In genomic region chr6:46031821-46032594, GRCm38 (mm10) we compare ENCODE assay signal across 23 mouse cellular contexts.
DNase-seq lines count a peak whose midpoint lies in the region; ATAC-seq and TF ChIP-seq lines count a peak whose summit lies in the region.
"Had no signal": no experiment of that assay in that cellular context is flagged by ENCODE, and none has a peak within 500 bp of the region (broad histone marks: within the 10 kb centered on the region; RNA-seq: fewer than 3 reads in every experiment).

No protein-coding gene starts in this region.

- no peak overlapping the region for H3K4me3 ChIP-seq in heart, embryonic 15.5 days
- no peak overlapping the region for H3K4me3 ChIP-seq in heart, adult 2 months
- no peak overlapping the region for H3K4me3 ChIP-seq in lung, embryonic 15.5 days
- no peak overlapping the region for H3K4me3 ChIP-seq in midbrain, embryonic 14.5 days (replicated peaks; ENCODE audit: low read depth, low read length)
- H3K4me3 ChIP-seq in midbrain, embryonic 16.5 days (ENCODE audit: low read depth, low read length), result no peak overlapping the region
- H3K4me3 ChIP-seq: embryonic facial prominence, embryonic 12.5 days; embryonic facial prominence, embryonic 15.5 days; heart, embryonic 12.5 days; hindbrain, embryonic 12.5 days; hindbrain, embryonic 15.5 days had no signal

- no peak for TF ChIP-seq POLR2A in heart, adult 2 months (IDR thresholded peaks at IDR 0.05; ENCODE audit: insufficient read depth, low read depth, low read length)

- no peaks in the 10 kb centered on the region for H3K79me2 ChIP-seq in heart, adult 2 months (replicated peaks; ENCODE audit: control insufficient read depth, insufficient read depth, low read length)

- 0 out of 2 replicates have a peak, but pooled peaks have one; percentile 22 for ATAC-seq in heart, embryonic 15.5 days (replicated peaks; ENCODE audit: insufficient number of reproducible peaks, insufficient read depth, low FRiP score, low read depth)
- peak; percentile 59; the same call in 1 of the 2 replicates for ATAC-seq in lung, embryonic 15.5 days (ENCODE audit: borderline replicate concordance, extremely low read depth, low FRiP score, low TSS enrichment)
- ATAC-seq in midbrain, embryonic 14.5 days (ENCODE audit: low FRiP score, low TSS enrichment), result no peak
- no peak for ATAC-seq in midbrain, embryonic 16.5 days
- ATAC-seq: Patski had no signal

- TF ChIP-seq EP300 in heart, adult 2 months (IDR thresholded peaks at IDR 0.05; ENCODE audit: insufficient read depth, low read depth, low read length), result no peak

- H3K36me3 ChIP-seq in heart, embryonic 15.5 days, result no peaks in the 10 kb centered on the region
- no peaks in the 10 kb centered on the region for H3K36me3 ChIP-seq in heart, adult 2 months (ENCODE audit: control insufficient read depth, insufficient read depth, low read length)
- H3K36me3 ChIP-seq in lung, embryonic 15.5 days, result no peaks in the 10 kb centered on the region
- no peaks in the 10 kb centered on the region for H3K36me3 ChIP-seq in midbrain, embryonic 14.5 days (ENCODE audit: control insufficient read depth, insufficient read depth, low read length)
- no peaks in the 10 kb centered on the region for H3K36me3 ChIP-seq in midbrain, embryonic 16.5 days (ENCODE audit: control insufficient read depth, insufficient read depth, low read length)
- H3K36me3 ChIP-seq: embryonic facial prominence, embryonic 12.5 days; embryonic facial prominence, embryonic 15.5 days; G1E; heart, embryonic 12.5 days; hindbrain, embryonic 12.5 days; hindbrain, embryonic 15.5 days had no signal

- WGBS in heart, embryonic 15.5 days, result 43% methylated on average over 2 of the region's 2 CpGs
- WGBS in heart, adult 2 months, result 54% methylated on average over 2 of the region's 2 CpGs
- 39% methylated on average over 2 of the region's 2 CpGs for WGBS in lung, embryonic 15.5 days
- 88% methylated on average over 2 of the region's 2 CpGs for WGBS in midbrain, embryonic 14.5 days
- WGBS in midbrain, embryonic 16.5 days, result 82% methylated on average over 2 of the region's 2 CpGs

- no peaks in the 10 kb centered on the region for H3K27me3 ChIP-seq in heart, embryonic 15.5 days
- H3K27me3 ChIP-seq in heart, adult 2 months (ENCODE audit: control insufficient read depth, insufficient read depth, low read length), result no peaks in the 10 kb centered on the region
- H3K27me3 ChIP-seq in lung, embryonic 15.5 days, result no peaks in the 10 kb centered on the region
- no peaks in the 10 kb centered on the region for H3K27me3 ChIP-seq in midbrain, embryonic 14.5 days (ENCODE audit: control insufficient read depth, insufficient read depth, low read length)
- H3K27me3 ChIP-seq in midbrain, embryonic 16.5 days (ENCODE audit: control insufficient read depth, insufficient read depth, low read depth, low read length), result no peaks in the 10 kb centered on the region
- H3K27me3 ChIP-seq: CH12.LX; embryonic facial prominence, embryonic 12.5 days; embryonic facial prominence, embryonic 15.5 days; heart, embryonic 12.5 days; hindbrain, embryonic 12.5 days; hindbrain, embryonic 15.5 days; Patski had no signal

- no peaks in the 10 kb centered on the region for H3K9me3 ChIP-seq in heart, embryonic 15.5 days (replicated peaks)
- H3K9me3 ChIP-seq in lung, embryonic 15.5 days, result no peaks in the 10 kb centered on the region
- no peaks in the 10 kb centered on the region for H3K9me3 ChIP-seq in midbrain, embryonic 14.5 days (ENCODE audit: control insufficient read depth, low read length)
- H3K9me3 ChIP-seq in midbrain, embryonic 16.5 days (replicated peaks; ENCODE audit: control insufficient read depth, low read length, poor library complexity, severe bottlenecking), result no peaks in the 10 kb centered on the region
- H3K9me3 ChIP-seq: embryonic facial prominence, embryonic 12.5 days; embryonic facial prominence, embryonic 15.5 days; G1E; heart, embryonic 12.5 days; hindbrain, embryonic 12.5 days; hindbrain, embryonic 15.5 days had no signal

- no peak overlapping the region for H3K9ac ChIP-seq in heart, embryonic 15.5 days
- no peak overlapping the region for H3K9ac ChIP-seq in heart, adult 2 months (ENCODE audit: low read depth, low read length)
- no peak overlapping the region for H3K9ac ChIP-seq in lung, embryonic 15.5 days
- no peak overlapping the region for H3K9ac ChIP-seq in midbrain, embryonic 14.5 days (replicated peaks; ENCODE audit: low read length)
- no peak overlapping the region for H3K9ac ChIP-seq in midbrain, embryonic 16.5 days (ENCODE audit: low read depth, low read length)
- H3K9ac ChIP-seq: embryonic facial prominence, embryonic 12.5 days; embryonic facial prominence, embryonic 15.5 days; heart, embryonic 12.5 days; hindbrain, embryonic 12.5 days; hindbrain, embryonic 15.5 days had no signal

- intact Hi-C loops in heart, adult 2 months (cut with DNase I), result no loop called here

- DNase-seq in heart, adult 2 months, result no peak
- no peak for DNase-seq in lung, postnatal 4 days
- DNase-seq in midbrain, embryonic 14.5 days, result peak; percentile 15
- DNase-seq: adrenal gland, postnatal 10 days; adrenal gland, postnatal 36 days; B cell, adult 2 months; cerebellum, adult 11 months; cerebellum, adult 2 months; cerebellum, adult 9-11 months; cerebellum, postnatal 25 days; gastrocnemius, postnatal 10 days; gastrocnemius, postnatal 36 days had no signal

- H3K27ac ChIP-seq in heart, embryonic 15.5 days, result no peak overlapping the region
- no peak overlapping the region for H3K27ac ChIP-seq in heart, adult 2 months
- peak overlapping the region; percentile 10; the same call in 1 of the 2 replicates for H3K27ac ChIP-seq in lung, embryonic 15.5 days
- no peak overlapping the region for H3K27ac ChIP-seq in midbrain, embryonic 14.5 days (replicated peaks; ENCODE audit: low read depth, low read length)
- H3K27ac ChIP-seq in midbrain, embryonic 16.5 days (ENCODE audit: low read length), result no peak overlapping the region
- H3K27ac ChIP-seq: embryonic facial prominence, embryonic 12.5 days; embryonic facial prominence, embryonic 15.5 days; hindbrain, embryonic 12.5 days; hindbrain, embryonic 15.5 days had no signal

- no peak overlapping the region for H3K4me2 ChIP-seq in heart, embryonic 15.5 days
- no peak overlapping the region for H3K4me2 ChIP-seq in lung, embryonic 15.5 days
- no peak overlapping the region for H3K4me2 ChIP-seq in midbrain, embryonic 14.5 days (ENCODE audit: low read length)
- H3K4me2 ChIP-seq in midbrain, embryonic 16.5 days (ENCODE audit: low read length), result no peak overlapping the region
- H3K4me2 ChIP-seq: embryonic facial prominence, embryonic 12.5 days; embryonic facial prominence, embryonic 15.5 days; heart, embryonic 12.5 days; hindbrain, embryonic 12.5 days; hindbrain, embryonic 15.5 days had no signal

- 0 out of 2 replicates have a peak, but pooled peaks cover 3% of the 10 kb centered on the region for H3K4me1 ChIP-seq in heart, embryonic 15.5 days (replicated peaks)
- H3K4me1 ChIP-seq in heart, adult 2 months (ENCODE audit: control insufficient read depth, insufficient read depth, low read length), result no peaks in the 10 kb centered on the region
- H3K4me1 ChIP-seq in lung, embryonic 15.5 days, result no peaks in the 10 kb centered on the region
- H3K4me1 ChIP-seq in midbrain, embryonic 14.5 days (ENCODE audit: control insufficient read depth, insufficient read depth, low read length), result no peaks in the 10 kb centered on the region
- H3K4me1 ChIP-seq in midbrain, embryonic 16.5 days (ENCODE audit: control insufficient read depth, insufficient read depth, low read length), result no peaks in the 10 kb centered on the region
- H3K4me1 ChIP-seq: embryonic facial prominence, embryonic 12.5 days; embryonic facial prominence, embryonic 15.5 days; heart, embryonic 12.5 days; hindbrain, embryonic 12.5 days; hindbrain, embryonic 15.5 days had no signal

- TF ChIP-seq CTCF in heart, adult 2 months (IDR thresholded peaks at IDR 0.05), result no peak

Comparison
In these comparisons a context has a peak if more than half of its experiments do, and no peak if none do; other contexts are left out.
1. ATAC-seq: peak in heart, embryonic 15.5 days (single experiment) and lung, embryonic 15.5 days (single experiment); none in midbrain, embryonic 14.5 days (single experiment) and midbrain, embryonic 16.5 days (single experiment).